Comparison of ENCODE assay signal across 9 mouse cellular contexts in genomic region chr12:76255499-76255875, GRCm38 (mm10). TPM values are rescaled to one million over a fixed set of nuclear protein-coding genes. Genes with fewer than 3 reads are reported as not detected.
DNase-seq lines count a peak whose midpoint lies in the region; ATAC-seq and TF ChIP-seq lines count a peak whose summit lies in the region.
"Had no signal": no experiment of that assay in that cellular context is flagged by ENCODE, and none has a peak within 500 bp of the region (broad histone marks: within the 10 kb centered on the region; RNA-seq: fewer than 3 reads in every experiment).

No protein-coding gene starts in this region.

- under 1% methylated on average over 11 of the region's 11 CpGs for WGBS in forebrain, postnatal 0 days
- WGBS in limb, embryonic 12.5 days = 0% methylated on average over 11 of the region's 11 CpGs
- WGBS in midbrain, postnatal 0 days = 0% methylated on average over 11 of the region's 11 CpGs

- H3K4me1 ChIP-seq in ES-E14 (ENCODE audit: control insufficient read depth in 2 of 2, insufficient read depth in 2 of 2, low read length in 2 of 2, poor library complexity in 1 of 2) = peaks cover 0 to 11% of the 10 kb centered on the region in 2 experiments; a peak in 3 of 4 replicates
- peaks cover 14% of the 10 kb centered on the region; the same call in 1 of the 2 replicates for H3K4me1 ChIP-seq in forebrain, postnatal 0 days (ENCODE audit: insufficient read depth)
- 0 out of 2 replicates have a peak, but pooled peaks cover 7% of the 10 kb centered on the region for H3K4me1 ChIP-seq in limb, embryonic 12.5 days (replicated peaks)
- H3K4me1 ChIP-seq in midbrain, postnatal 0 days (ENCODE audit: insufficient read depth, low read length) = no peaks in the 10 kb centered on the region

- H3K27me3 ChIP-seq in forebrain, postnatal 0 days (ENCODE audit: insufficient read depth, low read length) = no peaks in the 10 kb centered on the region
- H3K27me3 ChIP-seq in limb, embryonic 12.5 days = no peaks in the 10 kb centered on the region
- H3K27me3 ChIP-seq in midbrain, postnatal 0 days (ENCODE audit: insufficient read depth, low read length) = no peaks in the 10 kb centered on the region

- peak; percentile 46 for DNase-seq in embryo, embryonic 10 days (ENCODE audit: low spot score)
- DNase-seq in embryo, embryonic 9.5 days (ENCODE audit: extremely low spot score) = no peak
- DNase-seq in ES-E14 (ENCODE audit: low read depth, low spot score) = peak; percentile 34
- no peak for DNase-seq in forebrain, postnatal 0 days
- peak; percentile 12 for DNase-seq in midbrain, postnatal 0 days (ENCODE audit: low spot score)
- no peak for DNase-seq in right cerebral cortex, postnatal 14 days
- DNase-seq in cerebellum, adult 11 months = no peak

- H3K27ac ChIP-seq in ES-E14 (ENCODE audit: insufficient read depth, low read depth, low read length, poor library complexity, severe bottlenecking) = peak overlapping the region; percentile 68
- peak overlapping the region; percentile 71 for H3K27ac ChIP-seq in forebrain, postnatal 0 days (ENCODE audit: low read depth, low read length)
- peak overlapping the region; percentile 78 for H3K27ac ChIP-seq in limb, embryonic 12.5 days
- peak overlapping the region; percentile 92 for H3K27ac ChIP-seq in midbrain, postnatal 0 days (ENCODE audit: low read depth, low read length)

- H3K36me3 ChIP-seq in ES-E14 (ENCODE audit: control insufficient read depth, insufficient read depth, low read length, poor library complexity, severe bottlenecking) = no peaks in the 10 kb centered on the region; the same call in 1 of the 2 replicates
- H3K36me3 ChIP-seq in forebrain, postnatal 0 days (ENCODE audit: insufficient read depth) = no peaks in the 10 kb centered on the region
- H3K36me3 ChIP-seq in limb, embryonic 12.5 days = no peaks in the 10 kb centered on the region
- H3K36me3 ChIP-seq in midbrain, postnatal 0 days (ENCODE audit: insufficient read depth, low read length) = no peaks in the 10 kb centered on the region

- peak overlapping the region; percentile 87 for H3K9ac ChIP-seq in ES-E14 (ENCODE audit: insufficient read depth, low read depth, low read length, poor library complexity, severe bottlenecking)
- H3K9ac ChIP-seq in forebrain, postnatal 0 days = peak overlapping the region; percentile 63
- H3K9ac ChIP-seq in limb, embryonic 12.5 days (replicated peaks) = peak overlapping the region; percentile 58
- H3K9ac ChIP-seq in midbrain, postnatal 0 days (replicated peaks; ENCODE audit: low read length, poor library complexity, severe bottlenecking) = peak overlapping the region; percentile 69

- H3K4me3 ChIP-seq in ES-E14 (ENCODE audit: insufficient read depth in 1 of 2, low read depth in 1 of 2, low read length in 2 of 2, poor library complexity in 1 of 2, severe bottlenecking in 1 of 2) = peak overlapping the region; percentile 84 to 88
- H3K4me3 ChIP-seq in forebrain, postnatal 0 days (ENCODE audit: low read depth, low read length) = peak overlapping the region; percentile 63
- H3K4me3 ChIP-seq in limb, embryonic 12.5 days (replicated peaks) = peak overlapping the region; percentile 54
- peak overlapping the region; percentile 60 for H3K4me3 ChIP-seq in midbrain, postnatal 0 days (ENCODE audit: low read depth, low read length)

- peak overlapping the region; percentile 93 for H3K4me2 ChIP-seq in forebrain, postnatal 0 days (ENCODE audit: low read depth)
- H3K4me2 ChIP-seq in limb, embryonic 12.5 days = peak overlapping the region; percentile 84
- H3K4me2 ChIP-seq in midbrain, postnatal 0 days (ENCODE audit: low read depth, low read length, poor library complexity, severe bottlenecking) = peak overlapping the region; percentile 61

- in situ Hi-C loops in ES-E14 (cut with MboI; ENCODE audit: low sequenced_read_pairs in 2 of 2, unreplicated experiment in 2 of 2) = no loop called here

- TF ChIP-seq CTCF in forebrain, postnatal 0 days (IDR thresholded peaks at IDR 0.05; ENCODE audit: low read depth) = no peak
- TF ChIP-seq CTCF in midbrain, postnatal 0 days (IDR thresholded peaks at IDR 0.05) = peak; percentile 15

- H3K9me3 ChIP-seq in ES-E14 (ENCODE audit: control insufficient read depth, insufficient read depth, low read depth, low read length) = no peaks in the 10 kb centered on the region
- no peaks in the 10 kb centered on the region for H3K9me3 ChIP-seq in forebrain, postnatal 0 days (ENCODE audit: low read length)
- H3K9me3 ChIP-seq in limb, embryonic 12.5 days = no peaks in the 10 kb centered on the region
- no peaks in the 10 kb centered on the region for H3K9me3 ChIP-seq in midbrain, postnatal 0 days (ENCODE audit: low read length)

- ATAC-seq in forebrain, postnatal 0 days = no peak
- peak; percentile 3; the same call in 1 of the 2 replicates for ATAC-seq in limb, embryonic 12.5 days (ENCODE audit: insufficient number of reproducible peaks, insufficient read depth, low FRiP score, low TSS enrichment, low read depth)
- peak; percentile 13 for ATAC-seq in midbrain, postnatal 0 days (ENCODE audit: low FRiP score)

TF ChIP-seq in ES-E14, 5 proteins besides CTCF, POLR2A, EP300 and RAD21:
- TF ChIP-seq CHD2 (IDR thresholded peaks at IDR 0.05; ENCODE audit: low read depth, low read length) (no peak), HCFC1 (IDR thresholded peaks at IDR 0.05; ENCODE audit: borderline replicate concordance, insufficient read depth, low read length) (no peak), MAFK (IDR thresholded peaks at IDR 0.05; ENCODE audit: insufficient read depth, low read depth, low read length) (no peak), ZNF384 (IDR thresholded peaks at IDR 0.05; ENCODE audit: low read depth, low read length) (no peak), ZC3H11A (IDR thresholded peaks at IDR 0.05; ENCODE audit: borderline replicate concordance, low read depth, low read length) (no peak)

RNA-seq across cellular contexts. Expression of gene Mthfd1, which starts 0.4 kb away (rescaled TPM):
- total RNA-seq in ES-E14 (2012; rRNA removed) = 182 and 198 TPM in 2 replicates
- total RNA-seq in forebrain, postnatal 0 days (2014; rRNA removed) = 22.8 and 26.2 TPM in 2 replicates
- 19.1 and 25.2 TPM in 2 replicates for polyA plus RNA-seq in forebrain, postnatal 0 days (2015; fragmentation: Nextera tagmentation; extraction: Ambion mirVana)
- 81.2 and 83.6 TPM in 2 replicates for polyA plus RNA-seq in limb, embryonic 12.5 days (2016; fragmentation: Nextera tagmentation; extraction: Ambion mirVana)
- 23.7 and 25.6 TPM in 2 replicates for total RNA-seq in midbrain, postnatal 0 days (2014; rRNA removed)
- polyA plus RNA-seq in midbrain, postnatal 0 days (2015; fragmentation: Nextera tagmentation; extraction: Ambion mirVana) = 25.1 and 26.7 TPM in 2 replicates

RNA-seq across cellular contexts. Expression of gene Tex21, which starts 8.9 kb away (rescaled TPM):
- 1.8 and 2.0 TPM in 2 replicates for total RNA-seq in ES-E14 (2012; rRNA removed)
- total RNA-seq in forebrain, postnatal 0 days (2014; rRNA removed) = not detected in 2 replicates
- not detected in 2 replicates for polyA plus RNA-seq in forebrain, postnatal 0 days (2015; fragmentation: Nextera tagmentation; extraction: Ambion mirVana)
- polyA plus RNA-seq in limb, embryonic 12.5 days (2016; fragmentation: Nextera tagmentation; extraction: Ambion mirVana) = not detected in 2 replicates
- not detected in 2 replicates for total RNA-seq in midbrain, postnatal 0 days (2014; rRNA removed)
- polyA plus RNA-seq in midbrain, postnatal 0 days (2015; fragmentation: Nextera tagmentation; extraction: Ambion mirVana) = not detected in 2 replicates
- polyA plus RNA-seq: large intestine, adult 2 months had no signal

Comparison
In these comparisons a context has a peak if more than half of its experiments do, and no peak if none do; other contexts are left out.
1. DNase-seq: peak in embryo, embryonic 10 days (single experiment), ES-E14 (single experiment) and midbrain, postnatal 0 days (single experiment); none in embryo, embryonic 9.5 days (single experiment), forebrain, postnatal 0 days (single experiment), right cerebral cortex, postnatal 14 days (single experiment) and cerebellum, adult 11 months (single experiment).
2. Peak in every context shown above with its lines, with median percentiles within 50 percentile points of each other: H3K27ac ChIP-seq, H3K4me3 ChIP-seq, H3K9ac ChIP-seq and H3K4me2 ChIP-seq.